Mouse (Mus musculus): ENCODE results near the gene Gm28042. TPM values are rescaled to one million over a fixed set of nuclear protein-coding genes. Genes with fewer than 3 reads are reported as not detected.

The Gm28042 gene
- polyA plus RNA-seq, 1 experiment = 2.8 TPM

DNA sequence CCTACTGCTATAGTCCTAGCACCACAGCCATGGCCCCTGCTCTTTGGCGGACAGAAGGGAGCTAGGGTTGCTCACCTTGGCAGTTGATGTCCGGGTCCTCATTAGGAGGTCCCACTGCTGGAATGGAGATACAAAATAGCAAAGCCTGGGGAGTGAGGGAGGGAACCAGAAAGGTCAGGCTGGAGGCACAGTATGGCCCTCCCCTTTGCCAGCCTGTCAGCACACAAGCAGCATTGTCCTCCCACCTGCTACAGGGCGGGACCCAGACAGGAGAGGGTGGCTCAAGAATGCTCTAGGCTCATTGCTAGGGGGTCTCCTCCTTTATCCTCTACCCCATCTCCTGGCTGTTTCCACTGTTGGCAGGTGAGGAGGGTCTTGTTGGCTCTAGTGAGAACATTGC, 58.7 kb downstream of the Gm28042 start:
- TF ChIP-seq CTCF (IDR thresholded peaks at IDR 0.05; ENCODE audit: extremely low read depth, insufficient read length, insufficient replicate concordance, low read depth, low read length) (no peak), POLR2A (IDR thresholded peaks at IDR 0.05; ENCODE audit: low read depth, low read length) (no peak)
- peaks cover 20% of the 10 kb centered on the region for H3K4me1 ChIP-seq (ENCODE audit: control insufficient read depth, insufficient read depth, insufficient read length, low read length)
- WGBS = 90% methylated on average over 3 of the region's 3 CpGs
- H3K4me3 ChIP-seq (ENCODE audit: low read depth, low read length) = no peak overlapping the region
- H3K27me3 ChIP-seq (ENCODE audit: control insufficient read depth, insufficient read depth, low read length) = no peaks in the 10 kb centered on the region
- H3K27ac ChIP-seq (ENCODE audit: insufficient read depth, low read depth, low read length) = no peak overlapping the region
- peaks cover 10% of the 10 kb centered on the region for H3K36me3 ChIP-seq (ENCODE audit: control insufficient read depth, insufficient read depth, low read length)

DNA sequence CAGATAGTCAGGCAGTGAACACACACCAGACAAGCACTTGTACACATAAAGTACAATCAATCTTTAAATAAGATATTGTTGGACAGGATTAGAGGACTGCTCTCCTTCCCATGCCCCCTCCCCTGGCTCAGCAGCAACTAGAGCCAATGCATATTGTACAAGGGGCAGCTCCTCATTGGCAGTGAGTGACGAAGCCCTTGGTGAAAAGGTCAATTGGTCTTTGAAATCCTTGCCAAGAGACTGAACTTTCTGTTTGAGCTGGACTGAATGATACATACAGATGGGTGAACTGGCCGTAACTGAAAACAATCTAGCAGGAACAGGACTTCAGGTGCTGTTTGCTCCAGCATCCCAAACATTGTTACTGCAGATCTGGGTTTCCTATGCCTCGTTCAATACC, 60.1 kb downstream of the Gm28042 start:
- H3K27me3 ChIP-seq (ENCODE audit: control insufficient read depth, insufficient read depth, low read length) = no peaks in the 10 kb centered on the region
- H3K36me3 ChIP-seq (ENCODE audit: control insufficient read depth, insufficient read depth, low read length) = peaks cover 17% of the 10 kb centered on the region
- no peak overlapping the region for H3K4me3 ChIP-seq (ENCODE audit: low read depth, low read length)
- peaks cover 20% of the 10 kb centered on the region for H3K4me1 ChIP-seq (ENCODE audit: control insufficient read depth, insufficient read depth, insufficient read length, low read length)
- WGBS = 76% methylated on average over 3 of the region's 3 CpGs
- no peak for TF ChIP-seq POLR2A (IDR thresholded peaks at IDR 0.05; ENCODE audit: low read depth, low read length)
- TF ChIP-seq CTCF (IDR thresholded peaks at IDR 0.05; ENCODE audit: extremely low read depth, insufficient read length, insufficient replicate concordance, low read depth, low read length) = no peak
- H3K27ac ChIP-seq (ENCODE audit: insufficient read depth, low read depth, low read length) = no peak overlapping the region

DNA sequence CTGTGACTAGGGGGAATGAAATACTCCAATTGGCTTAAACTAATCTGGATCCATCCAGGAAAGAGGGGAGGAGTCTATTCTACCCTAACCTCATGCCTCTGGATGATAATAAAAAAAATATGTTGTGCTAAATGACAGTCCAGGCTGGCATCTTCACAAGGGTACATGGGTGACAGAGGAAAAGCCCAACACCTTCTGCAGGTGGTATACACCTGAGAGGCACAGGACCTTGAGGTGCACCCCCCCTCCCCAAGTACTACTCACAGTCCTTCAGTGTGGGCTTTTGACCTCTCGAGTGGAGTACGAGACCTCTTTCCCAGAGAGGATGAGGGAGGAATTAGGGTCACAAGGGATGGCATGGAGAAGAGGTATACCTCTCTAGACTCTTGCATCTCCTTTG, 60.6 kb downstream of the Gm28042 start:
- no peaks in the 10 kb centered on the region for H3K27me3 ChIP-seq (ENCODE audit: control insufficient read depth, insufficient read depth, low read length)
- no peak overlapping the region for H3K4me3 ChIP-seq (ENCODE audit: low read depth, low read length)
- H3K4me1 ChIP-seq (ENCODE audit: control insufficient read depth, insufficient read depth, insufficient read length, low read length) = peaks cover 20% of the 10 kb centered on the region
- no peak for TF ChIP-seq POLR2A (IDR thresholded peaks at IDR 0.05; ENCODE audit: low read depth, low read length)
- TF ChIP-seq CTCF (IDR thresholded peaks at IDR 0.05; ENCODE audit: extremely low read depth, insufficient read length, insufficient replicate concordance, low read depth, low read length) = no peak
- no peak overlapping the region for H3K27ac ChIP-seq (ENCODE audit: insufficient read depth, low read depth, low read length)
- 97% methylated on average over 2 of the region's 2 CpGs for WGBS
- H3K36me3 ChIP-seq (ENCODE audit: control insufficient read depth, insufficient read depth, low read length) = peaks cover 21% of the 10 kb centered on the region

DNA sequence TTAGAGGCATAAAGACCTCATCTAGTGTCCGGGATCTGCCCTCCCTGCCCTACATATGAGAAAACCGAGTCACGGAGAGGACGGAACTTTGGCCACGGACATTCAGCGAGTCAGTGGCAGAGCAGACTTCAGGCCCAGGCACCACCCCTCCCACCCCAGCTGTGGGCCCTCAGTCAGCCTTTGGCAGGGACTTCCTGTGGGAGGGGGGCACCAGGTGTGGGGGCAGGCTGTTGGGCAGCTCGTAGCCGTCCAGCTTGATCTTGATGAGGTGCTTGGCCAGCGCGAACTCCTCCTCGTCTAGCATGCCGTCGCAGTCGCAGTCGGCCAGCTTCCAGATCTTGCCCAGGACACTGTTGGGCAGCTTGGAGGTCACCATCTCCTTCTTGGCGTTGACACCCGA, 63.7 kb downstream of the Gm28042 start:
- Histone ChIP-seq H3K27me3 (ENCODE audit: control insufficient read depth, insufficient read depth, low read length) (no peaks in the 10 kb centered on the region), H3K27ac (ENCODE audit: insufficient read depth, low read depth, low read length) (no peak overlapping the region), H3K36me3 (ENCODE audit: control insufficient read depth, insufficient read depth, low read length) (peaks cover 26% of the 10 kb centered on the region), H3K4me3 (ENCODE audit: low read depth, low read length) (no peak overlapping the region), H3K4me1 (ENCODE audit: control insufficient read depth, insufficient read depth, insufficient read length, low read length) (peaks cover 2% of the 10 kb centered on the region; the same call in 1 of the 2 replicates)
- 92% methylated on average over 17 of the region's 17 CpGs for WGBS
- TF ChIP-seq POLR2A (IDR thresholded peaks at IDR 0.05; ENCODE audit: low read depth, low read length) (no peak), CTCF (IDR thresholded peaks at IDR 0.05; ENCODE audit: extremely low read depth, insufficient read length, insufficient replicate concordance, low read depth, low read length) (no peak)

Other genes starting within 250 kb of the Gm28042 start
- 12.8 and 18.2 TPM in 2 replicates for gene Rpap1, start 240.0 kb upstream of the Gm28042 start, polyA plus RNA-seq (2012; rRNA removed)
- 3.2 and 6.3 TPM in 2 replicates for gene Tyro3, start 229.8 kb upstream of the Gm28042 start, polyA plus RNA-seq (2012; rRNA removed)
- 5.4 and 6.6 TPM in 2 replicates for gene Mga, start 130.3 kb upstream of the Gm28042 start, polyA plus RNA-seq (2012; rRNA removed)
- 3.6 and 15.9 TPM in 2 replicates for gene Mapkbp1, start 54.8 kb upstream of the Gm28042 start, polyA plus RNA-seq (2012; rRNA removed)
- gene Jmjd7, start within 50 bp of the Gm28042 start, polyA plus RNA-seq (2012; rRNA removed) = 1.3 and 6.8 TPM in 2 replicates
- 0.74 and 3.3 TPM in 2 replicates for gene Pla2g4b, start 5.9 kb downstream of the Gm28042 start, polyA plus RNA-seq (2012; rRNA removed)
- 19.6 and 30.7 TPM in 2 replicates for gene Ehd4, start 127.1 kb downstream of the Gm28042 start, polyA plus RNA-seq (2012; rRNA removed)
- gene Pla2g4e, start 217.8 kb downstream of the Gm28042 start, polyA plus RNA-seq (2012; rRNA removed) = 0.03 and 0.67 TPM in 2 replicates

All from small intestine, adult 2 months (tissue).